Mouse (Mus musculus) lung, postnatal 4 days (tissue): ENCODE measurements around the gene Rmnd5b.

Experiments
- DNase-seq, 2 experiments: peaks; one replicate each; pipeline ENCODE4 v3.0.0; 2021

Rmnd5b gene

DNA sequence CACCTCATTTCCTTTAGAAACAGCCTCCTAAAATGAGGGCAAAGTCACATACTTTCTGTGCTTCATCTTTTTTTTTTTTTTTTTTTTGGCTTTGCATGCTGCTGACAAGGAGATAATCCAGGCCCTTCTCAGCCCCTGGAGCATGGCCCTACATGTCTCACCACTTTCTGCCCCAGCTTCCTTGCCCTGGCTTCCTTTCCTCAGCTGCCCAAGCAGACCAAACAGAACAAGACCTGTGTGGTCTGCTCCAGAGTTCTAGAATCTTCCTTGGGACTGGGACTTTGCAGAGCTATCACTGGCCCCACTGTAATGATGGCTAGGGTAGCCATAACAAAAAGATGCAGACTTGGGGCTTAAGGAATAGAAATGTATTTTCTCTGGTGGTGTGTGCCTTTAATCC lies 45.7 kb downstream of the Rmnd5b start:
- DNase-seq: no peak

- no peak for DNase-seq
Measured at GRCm38 (mm10) chr11:51588833-51589232, 46.9 kb downstream of the Rmnd5b start.

DNA sequence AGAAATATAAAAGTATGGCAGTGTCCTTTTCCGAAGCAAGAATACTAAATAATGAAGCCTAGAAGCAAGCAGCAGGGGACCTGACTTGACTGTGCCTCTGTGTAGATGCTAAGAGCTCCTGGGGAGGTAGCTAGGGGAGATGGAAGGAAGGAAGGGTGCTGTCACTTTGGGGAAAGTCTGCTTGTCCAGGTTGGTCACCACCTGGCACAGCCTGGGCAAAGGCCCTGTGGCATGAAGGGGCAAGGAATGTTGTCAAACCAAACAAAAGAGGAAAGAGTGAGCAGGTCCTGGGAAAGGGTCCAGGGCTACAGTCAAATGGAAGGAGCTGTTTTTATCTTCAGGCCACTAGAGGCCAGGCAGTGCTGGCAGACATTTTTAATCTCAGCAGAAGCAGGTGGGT lies 48.6 kb downstream of the Rmnd5b start:
- DNase-seq: no peak

DNA sequence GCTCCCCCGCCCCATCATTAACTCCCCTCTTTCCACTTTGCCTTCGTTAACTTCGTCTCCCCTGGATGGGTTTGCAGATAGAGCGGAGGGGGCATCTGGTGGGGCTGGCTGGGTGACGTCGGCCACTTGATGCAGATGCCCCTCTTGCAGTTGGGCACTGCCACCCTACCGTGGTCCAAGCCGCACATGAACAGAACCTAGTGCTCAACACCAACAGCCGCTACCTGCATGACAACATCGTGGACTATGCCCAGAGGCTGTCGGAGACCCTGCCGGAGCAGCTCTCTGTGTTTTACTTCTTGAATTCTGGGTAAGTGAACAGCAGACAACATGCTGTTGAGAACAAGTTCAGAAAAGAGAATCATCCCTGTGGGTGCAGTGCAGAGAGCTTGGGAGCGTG lies 49.3 kb downstream of the Rmnd5b start:
- DNase-seq: no peak

- no peak for DNase-seq
Measured at GRCm38 (mm10) chr11:51585608-51586252, 50.0 kb downstream of the Rmnd5b start.

DNA sequence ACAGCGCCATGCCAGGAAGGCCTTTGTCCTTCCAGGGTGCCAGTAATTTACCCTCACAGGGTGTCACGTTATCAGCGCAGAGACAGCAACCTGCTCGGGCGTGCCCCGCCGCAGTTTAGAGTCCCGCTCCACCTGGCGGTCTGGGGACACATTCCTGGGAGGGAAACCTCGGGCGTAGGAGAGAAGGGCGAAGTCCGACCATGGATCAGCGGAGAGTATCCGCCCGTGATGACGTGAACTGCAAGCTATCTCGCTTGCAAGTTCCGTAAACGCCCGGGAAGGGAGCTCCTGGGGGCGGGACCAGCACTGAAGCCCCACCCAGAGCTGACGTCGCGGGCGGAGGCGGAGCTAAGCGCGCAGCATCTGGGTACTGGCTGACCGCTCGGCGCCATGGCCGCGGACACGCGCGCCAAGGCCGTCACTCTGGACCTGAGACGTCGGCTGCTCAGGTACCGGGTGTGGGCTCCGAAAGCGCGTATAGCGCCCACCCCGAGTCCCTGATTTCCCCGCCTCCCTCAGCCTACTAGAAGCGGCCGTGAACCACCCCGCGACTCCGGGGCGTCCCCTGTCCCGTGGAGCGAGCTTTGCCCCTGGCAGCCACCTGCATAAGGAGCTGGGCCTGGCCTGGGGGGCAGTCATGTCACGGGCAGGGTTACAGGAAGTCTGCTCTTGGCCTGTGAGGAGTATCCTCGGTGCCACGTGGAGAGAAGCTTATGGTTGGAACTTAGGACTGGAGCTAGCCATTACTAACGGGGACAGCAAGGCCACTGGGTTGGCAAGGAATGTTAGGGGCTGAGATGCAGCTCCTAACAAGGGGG lies 51.1 kb downstream of the Rmnd5b start, which contains the start of gene Phykpl:
Gene Phykpl, plus strand, starts transcription at position 327 of the 818 bp plus-strand sequence.
- DNase-seq: peak; percentile 98 to 99

DNA sequence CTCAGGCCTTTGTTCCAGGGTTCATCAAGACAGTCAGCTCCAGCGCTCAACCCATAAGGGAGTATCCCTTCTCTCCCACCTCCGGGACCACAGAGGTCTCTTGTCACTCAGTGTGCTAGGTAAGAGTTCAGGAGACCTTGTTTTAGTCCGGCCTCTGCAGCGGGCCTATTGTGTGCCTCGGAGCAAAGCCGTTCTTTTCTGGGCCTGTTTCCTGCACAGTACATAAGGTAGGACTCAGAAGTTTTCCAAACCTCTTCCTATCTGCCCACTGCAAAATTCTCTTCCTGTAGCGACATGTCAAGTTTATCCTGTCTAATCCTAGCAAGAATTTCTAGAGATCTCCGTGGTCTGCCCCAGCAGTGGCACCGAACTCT lies 51.7 kb downstream of the Rmnd5b start:
- DNase-seq: no peak

DNA sequence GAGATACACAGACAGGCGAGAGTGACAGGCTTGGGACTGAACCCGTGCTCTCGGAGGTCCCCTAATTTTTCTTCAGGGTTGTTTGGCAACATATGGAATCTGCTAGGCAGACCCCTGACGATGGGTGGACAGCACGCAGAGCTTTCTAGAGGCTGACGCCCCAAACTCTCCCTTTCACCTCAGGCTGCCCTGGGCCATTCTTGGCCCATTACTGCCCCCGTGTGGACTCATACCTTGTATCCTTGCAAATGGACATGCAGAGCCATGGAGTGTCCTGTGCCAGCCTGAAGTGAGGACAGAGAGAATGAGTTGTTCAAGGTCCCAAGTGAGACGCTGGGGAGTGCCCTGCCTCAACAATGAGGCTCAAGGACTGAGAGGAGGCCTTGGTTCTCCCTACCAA lies 53.0 kb downstream of the Rmnd5b start:
- peak; percentile 67 to 81 for DNase-seq

DNA sequence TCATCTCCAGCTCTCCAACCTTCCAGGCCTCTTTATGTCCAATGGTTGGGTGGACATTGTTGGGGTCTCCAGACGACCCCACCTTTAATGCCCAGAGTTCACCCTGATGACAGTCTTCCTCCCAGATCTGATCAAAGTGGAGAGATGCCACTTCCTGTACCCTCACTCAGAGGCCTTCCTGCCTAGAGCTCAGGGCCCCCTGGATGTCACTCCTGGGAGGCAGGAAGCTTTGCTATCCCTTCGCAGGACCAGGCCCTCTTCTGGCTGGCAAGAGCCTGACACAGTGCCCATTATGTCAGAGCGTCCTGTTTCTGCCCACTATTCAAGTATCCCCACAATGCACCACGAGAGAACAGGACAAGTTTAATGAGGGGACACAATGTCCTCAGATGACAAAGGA lies 56.7 kb downstream of the Rmnd5b start:
- no peak for DNase-seq

GRCm38 (mm10) chr11:51577587-51577986 lies 58.1 kb downstream of the Rmnd5b start:
- DNase-seq: no peak

DNA sequence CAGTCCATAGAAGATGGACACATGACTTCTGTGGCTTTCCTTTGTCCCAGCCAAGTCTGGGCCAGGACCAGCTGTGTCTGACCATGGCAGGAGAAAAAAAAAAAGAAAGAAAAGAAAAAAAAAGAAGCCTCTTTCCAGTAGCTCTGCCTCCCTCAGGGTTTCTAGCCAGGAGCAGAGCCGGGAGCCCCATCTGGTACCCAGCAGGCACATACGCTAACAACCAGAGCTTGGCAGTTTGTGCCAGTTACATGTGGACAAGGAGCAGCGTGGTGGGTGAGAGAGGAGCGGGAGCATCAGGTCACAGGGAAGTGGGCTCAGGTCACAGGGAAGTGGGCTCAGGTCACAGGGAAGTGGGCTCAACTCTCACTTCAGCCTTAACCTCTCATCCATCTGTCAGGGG lies 59.2 kb downstream of the Rmnd5b start:
- no peak for DNase-seq
